Mouse (Mus musculus) gastrocnemius, postnatal 36 days (tissue): ENCODE data around the gene Zbtb42. TPM values are rescaled to one million over a fixed set of nuclear protein-coding genes. Genes with fewer than 3 reads are reported as not detected.

Experiments used
- DNase-seq, 2 experiments: peaks; one replicate each; pipeline ENCODE4 v3.0.0; 2022
- intact Hi-C: fragments of 180-260 bp; cut with DNase I; formaldehyde crosslinking; loops from one replicate; pipeline ENCODE4 v1.15.1; 2025
- total RNA-seq, 2 experiments: library from RNA; stranded (reverse); gene quantifications; 2 replicates each; pipeline ENCODE4 v1.2.3; 2021

Gene Zbtb42
- total RNA-seq, 2 experiments from 2014 or later = 0.79 to 1.1 TPM

DNA sequence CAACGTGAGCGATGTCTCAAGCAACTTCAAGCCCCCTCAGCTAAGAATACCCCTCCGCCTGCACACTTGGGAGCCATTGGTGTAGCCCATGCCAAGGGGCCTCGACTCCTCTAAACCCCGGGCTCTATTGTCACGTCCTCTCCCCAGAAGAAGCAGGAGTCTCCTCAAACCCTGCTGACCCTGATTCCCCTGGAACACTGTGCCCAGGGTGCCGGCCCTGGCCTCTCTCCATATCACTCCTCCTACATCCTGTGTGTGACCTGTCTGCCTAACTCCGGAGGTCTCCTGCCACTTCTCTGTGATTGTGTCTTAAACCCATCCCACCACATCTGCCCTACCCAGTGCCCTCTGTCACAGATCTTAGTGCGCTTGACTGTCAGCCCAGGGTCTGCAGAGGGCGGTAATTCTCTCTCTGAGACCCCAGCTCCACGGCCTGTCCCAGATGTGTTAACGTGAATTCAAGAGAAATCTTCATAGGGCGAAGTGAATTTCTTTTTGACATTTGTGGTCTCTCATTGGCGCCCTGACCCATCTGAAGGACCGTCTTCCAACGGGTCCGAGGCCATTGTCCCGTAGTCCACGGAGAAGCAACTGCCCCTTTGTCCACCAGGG, 579 bp upstream of the Zbtb42 start:
- intact Hi-C loops = no loop called here
- no peak for DNase-seq

DNA sequence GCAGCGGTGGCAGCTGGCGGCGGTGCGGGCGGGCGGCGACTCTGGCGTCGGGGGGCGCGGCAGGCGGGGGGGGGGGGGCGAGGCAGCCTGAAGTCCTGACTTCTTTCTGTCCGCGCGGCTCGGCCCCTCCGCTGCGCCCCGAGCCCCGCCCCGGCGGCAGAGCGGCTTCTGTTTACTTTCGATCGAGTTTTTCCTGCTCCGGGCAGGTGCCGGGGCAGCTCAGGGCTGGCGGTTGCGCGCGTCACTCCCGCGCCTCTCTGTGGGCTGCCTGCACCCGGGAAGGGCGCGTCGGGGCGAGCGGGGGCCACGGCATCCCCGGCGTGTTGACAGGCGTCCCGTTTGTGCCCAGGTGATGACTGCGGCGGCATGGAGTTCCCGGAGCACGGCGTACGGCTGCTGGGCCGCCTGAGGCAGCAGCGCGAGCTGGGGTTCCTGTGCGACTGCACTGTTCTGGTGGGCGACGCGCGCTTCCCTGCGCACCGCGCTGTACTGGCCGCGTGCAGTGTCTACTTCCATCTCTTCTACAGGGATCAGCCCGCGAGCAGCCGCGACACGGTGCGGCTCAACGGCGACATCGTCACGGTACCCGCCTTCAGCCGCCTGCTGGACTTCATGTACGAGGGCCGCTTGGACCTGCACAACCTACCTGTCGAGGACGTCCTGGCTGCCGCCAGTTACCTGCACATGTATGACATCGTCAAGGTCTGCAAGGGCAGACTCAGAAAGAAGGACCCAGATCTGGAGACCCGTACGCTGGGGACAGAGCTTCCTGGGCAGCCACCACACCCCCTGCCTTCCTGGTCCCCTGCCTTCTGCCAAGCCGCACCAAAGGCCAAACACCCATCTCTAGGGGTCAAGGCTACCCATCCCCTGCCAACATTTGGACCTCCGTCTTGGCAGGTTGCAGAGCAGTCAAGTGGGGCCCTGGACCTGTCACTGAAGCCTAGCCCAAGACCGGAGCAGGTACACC, 684 bp downstream of the Zbtb42 start:
- intact Hi-C loops = no loop called here
- no peak for DNase-seq

DNA sequence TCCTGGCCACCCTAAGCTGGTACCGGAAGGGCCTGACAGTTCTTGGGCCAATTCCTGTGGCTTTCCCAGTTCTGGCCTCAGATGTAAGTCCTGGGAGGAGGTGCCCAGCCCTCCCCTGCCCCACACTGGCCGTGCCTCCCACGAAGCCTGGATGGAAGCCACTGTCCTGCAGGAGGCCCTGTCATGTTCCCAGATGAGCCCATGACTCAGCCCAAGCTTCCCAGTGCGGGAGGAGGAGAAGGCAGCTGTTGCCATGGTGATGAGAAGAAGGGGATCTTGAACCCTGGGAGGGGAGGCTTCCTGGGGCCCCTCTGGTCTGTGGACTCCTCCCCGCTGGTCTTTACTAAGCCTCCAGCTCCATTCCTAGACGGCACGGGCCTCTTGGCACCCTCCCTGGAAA, 4.7 kb downstream of the Zbtb42 start:
- no peak for DNase-seq
- intact Hi-C loops = no loop called here

DNA sequence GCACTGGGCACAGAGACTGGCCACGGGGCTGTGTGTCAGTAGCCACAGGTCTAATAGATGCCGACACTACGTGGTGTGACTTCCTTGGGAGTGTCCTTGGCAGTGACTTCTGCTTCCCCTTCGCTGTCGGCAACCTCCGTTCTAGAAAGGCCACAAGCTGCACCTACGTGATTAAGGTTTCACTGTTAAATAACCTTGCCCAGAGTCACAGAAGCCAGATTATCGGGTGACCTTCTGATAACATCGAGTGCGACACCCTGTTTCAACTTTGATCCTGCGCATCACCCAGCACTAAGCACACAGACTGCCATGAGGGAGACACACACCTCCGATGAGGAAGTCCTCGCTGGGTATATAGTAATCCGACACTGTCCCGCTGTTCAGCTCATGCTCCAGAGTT, 9.8 kb downstream of the Zbtb42 start:
- DNase-seq = no peak
- intact Hi-C loops = no loop called here

DNA sequence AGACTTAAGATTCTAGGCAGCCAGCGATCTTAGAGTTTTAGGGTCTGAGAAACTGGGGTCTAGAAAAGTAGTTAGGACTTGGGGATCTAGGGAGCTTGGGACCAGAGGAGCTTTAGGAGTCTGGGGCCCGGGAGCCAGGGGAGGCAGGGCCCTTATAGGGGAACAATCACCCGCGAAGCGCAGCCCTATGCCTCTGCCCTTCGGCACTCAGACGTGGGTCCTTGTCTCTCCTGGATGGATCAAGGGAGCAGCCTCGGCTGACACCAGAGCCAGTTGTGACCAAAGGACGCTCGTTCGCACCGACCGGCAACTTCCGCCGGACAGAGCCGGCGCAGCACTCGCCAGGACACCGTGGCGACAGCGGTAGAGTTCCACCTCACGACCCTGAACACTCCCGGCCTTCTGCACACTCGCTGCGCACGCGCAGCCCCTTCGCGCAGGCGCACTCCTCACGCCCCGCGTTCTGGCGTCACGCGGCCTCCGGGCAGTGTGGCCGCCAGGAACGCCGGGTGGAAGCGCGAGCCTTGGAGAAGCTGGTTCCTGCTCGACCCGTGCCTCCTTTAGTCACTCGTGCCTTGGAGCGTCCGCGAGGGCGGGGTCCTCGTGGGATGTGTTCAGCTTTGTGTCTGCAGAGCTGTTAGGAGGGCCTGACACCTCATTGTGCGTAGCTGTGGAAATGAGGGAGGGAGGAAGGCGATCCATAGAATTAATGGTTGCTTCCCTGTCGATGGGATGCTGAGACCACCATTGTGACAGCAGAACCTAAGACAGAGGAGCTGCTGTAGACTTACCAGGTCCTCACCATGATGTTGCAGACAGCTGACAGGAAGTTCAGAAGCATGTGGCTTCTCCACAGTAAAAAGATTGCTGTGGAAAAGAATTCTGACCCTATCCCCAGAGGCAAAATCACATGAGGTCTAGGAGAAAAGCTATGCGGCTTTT, 14.8 kb downstream of the Zbtb42 start:
- peak; percentile 91 to 94 for DNase-seq
- intact Hi-C loops = no loop called here

DNA sequence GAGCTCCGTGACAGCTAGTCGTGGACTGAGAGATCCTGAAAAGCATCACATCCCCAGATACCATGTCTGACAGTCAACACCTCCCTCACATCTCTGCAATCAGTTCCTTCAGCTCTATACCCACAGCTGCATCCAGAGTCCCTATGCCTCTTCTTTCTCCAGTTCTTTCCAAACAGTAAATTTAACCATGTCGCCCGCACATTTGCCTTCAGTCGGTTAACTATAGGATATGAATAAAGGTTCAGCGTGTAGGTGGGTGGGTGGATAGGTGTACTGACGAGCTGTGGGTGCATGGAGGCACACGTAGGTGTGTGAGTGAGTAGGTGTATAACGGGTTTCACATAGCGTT, 15.5 kb downstream of the Zbtb42 start:
- DNase-seq = no peak
- intact Hi-C loops = no loop called here

DNA sequence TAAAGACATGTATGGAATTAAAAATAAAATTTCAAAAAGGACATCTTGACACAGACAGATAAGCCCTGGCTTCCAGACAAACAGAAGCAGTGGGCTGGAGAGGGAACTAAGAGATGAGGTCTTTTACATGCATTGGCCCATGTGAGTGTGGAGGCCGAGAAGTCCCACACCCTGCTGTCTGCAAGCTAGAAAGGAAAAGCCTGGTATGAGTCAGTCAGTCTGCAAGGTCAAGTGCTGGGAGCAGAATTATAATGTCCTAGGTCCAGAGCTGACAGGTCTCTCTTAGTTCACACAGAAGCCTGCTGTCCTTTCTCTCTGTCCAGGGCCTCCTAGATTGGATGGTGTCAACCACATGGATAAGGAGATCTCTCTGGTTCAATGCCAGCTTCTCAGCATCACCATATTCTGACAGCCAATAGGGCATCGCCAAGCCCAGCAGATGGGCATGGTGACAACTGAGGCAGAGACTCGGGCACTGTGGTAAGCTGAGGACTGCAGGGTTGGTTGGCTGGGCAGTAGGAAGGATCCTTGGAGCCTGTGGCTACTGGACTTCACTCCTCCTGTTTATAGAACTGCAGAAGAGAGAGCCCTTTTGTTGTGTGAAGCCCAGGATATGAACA, 18.3 kb downstream of the Zbtb42 start:
- DNase-seq = no peak
- intact Hi-C loops = no loop called here

DNA sequence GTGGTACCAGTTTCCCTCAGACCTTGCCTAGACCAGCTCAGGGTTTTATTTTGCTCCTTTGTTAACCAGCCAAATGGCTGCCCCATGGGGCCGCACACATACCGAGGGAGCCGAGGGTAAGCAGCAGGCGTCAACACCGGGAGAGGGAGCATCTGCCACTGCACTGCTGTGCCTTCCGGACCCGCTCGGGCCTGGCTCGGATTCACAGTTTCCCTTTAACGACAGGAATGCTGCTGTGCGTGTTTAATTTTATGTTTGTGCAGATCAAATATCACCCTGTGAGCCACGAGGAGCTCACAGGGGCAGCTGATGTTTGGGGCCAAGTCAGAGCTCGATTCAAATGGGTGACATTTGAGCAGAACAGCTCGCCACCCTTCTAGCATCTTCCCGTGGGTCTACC, 21.9 kb downstream of the Zbtb42 start:
- intact Hi-C loops = no loop called here

DNA sequence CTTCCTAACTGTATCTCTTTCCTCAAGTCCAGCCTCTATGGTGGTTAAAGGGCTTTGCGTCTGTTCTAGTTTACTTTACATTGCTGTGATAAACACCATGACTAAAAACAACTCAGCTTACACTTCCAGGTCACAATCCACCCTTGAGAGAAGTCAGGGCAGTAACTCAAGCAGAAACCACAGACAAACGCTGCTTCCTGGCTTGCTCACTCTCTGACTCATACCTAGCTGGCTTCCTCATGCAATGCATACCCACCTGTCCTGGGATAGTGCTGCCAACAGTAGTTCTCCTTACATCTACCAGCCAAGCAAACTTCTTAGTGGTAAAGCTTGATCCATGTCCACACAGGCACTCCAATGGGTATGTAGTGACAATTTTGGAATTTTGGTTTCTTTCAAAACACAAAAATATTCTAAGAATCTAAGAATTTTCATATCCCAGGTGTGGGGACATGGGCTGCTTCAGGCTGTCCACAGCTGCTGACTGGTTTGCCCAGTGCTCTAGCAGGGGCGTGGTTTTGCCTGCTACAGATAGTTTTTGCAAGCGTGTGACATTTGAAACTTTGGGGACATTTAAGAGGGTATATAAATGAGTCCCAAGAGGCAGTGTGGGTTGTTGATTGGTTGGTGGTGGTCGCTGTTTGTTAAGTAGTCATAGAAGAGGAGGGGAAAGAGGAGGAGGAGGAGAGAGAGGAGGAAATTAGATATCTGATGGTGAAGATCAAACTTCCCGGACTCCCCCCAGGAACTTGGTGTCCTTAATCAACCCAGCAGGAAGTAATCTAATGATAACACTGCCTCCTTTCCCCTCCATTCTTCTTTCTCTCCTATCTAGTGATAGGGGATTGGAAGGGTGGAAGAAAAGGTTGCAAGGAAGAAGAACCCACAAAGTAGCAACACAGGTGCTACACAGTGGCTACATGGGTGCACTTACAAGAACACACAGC, 24.0 kb downstream of the Zbtb42 start:
- intact Hi-C loops = no loop called here
- DNase-seq = no peak

More for the DNA sequence above, 21.9 kb downstream of the Zbtb42 start:
- DNase-seq = no peak

DNA sequence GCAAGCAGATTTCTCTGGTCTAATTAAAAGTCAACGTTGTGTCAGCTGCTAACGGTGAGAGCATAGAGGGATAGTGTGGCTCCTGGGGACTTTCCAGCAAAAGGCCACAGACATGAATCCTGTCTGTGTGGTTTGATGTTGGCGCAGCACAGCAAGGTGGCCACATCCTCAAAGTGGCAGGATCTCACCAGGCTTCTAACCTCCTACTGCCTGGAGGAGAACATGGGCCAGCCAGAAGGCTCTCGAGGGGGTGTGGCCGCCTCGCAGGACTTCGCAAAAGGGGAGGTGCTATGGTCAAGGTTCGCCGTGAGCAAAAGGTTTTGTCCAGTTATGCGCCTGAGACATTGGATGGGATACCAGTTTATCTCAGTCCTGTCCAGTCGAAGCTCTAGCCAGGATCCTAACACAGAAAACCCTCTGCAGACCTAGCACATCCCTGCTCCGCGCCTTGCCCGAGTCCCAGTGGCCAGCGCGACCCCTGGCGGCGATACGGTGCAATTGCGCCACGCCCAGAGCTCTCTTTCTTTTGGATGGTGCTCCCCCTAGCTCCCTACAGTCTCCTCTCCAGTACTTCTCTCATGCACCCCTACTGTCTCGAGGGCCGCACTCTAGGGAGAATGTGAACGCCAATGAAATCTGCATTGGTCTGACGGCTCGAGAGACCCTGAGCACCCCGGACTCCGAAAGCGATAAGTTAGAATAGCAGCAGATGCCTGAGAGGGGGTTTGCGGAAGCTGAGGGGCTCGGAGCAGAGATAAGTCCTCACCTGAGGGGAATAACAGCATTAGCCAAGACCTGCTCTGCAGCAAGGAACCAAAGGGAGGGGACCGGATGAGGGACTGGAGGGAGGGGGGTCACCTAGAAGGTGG, 28.3 kb downstream of the Zbtb42 start:
- peak; percentile 86 to 88 for DNase-seq
- intact Hi-C loops = loop anchor here (2.0 kb wide), 1 partner anchor 50 kb away; no protein-coding TSS in a partner anchor

DNA sequence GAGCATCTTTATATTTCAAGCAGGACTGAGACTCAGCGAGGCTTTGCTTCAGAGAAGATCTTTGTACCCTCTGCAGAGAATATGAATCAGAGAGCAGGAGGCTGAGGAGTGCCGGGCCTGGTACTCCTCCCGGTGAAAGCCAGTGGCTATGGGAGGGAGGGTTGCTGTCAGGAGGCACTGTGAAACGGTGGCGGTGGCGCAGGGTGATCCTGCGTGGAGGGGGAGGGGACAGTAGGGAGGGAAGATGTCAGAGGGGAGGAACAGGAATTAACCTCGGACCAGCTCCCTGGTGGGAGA, 28.9 kb downstream of the Zbtb42 start:
- DNase-seq = no peak
- intact Hi-C loops = loop anchor here (2.0 kb wide), 1 partner anchor 51 kb away; no protein-coding TSS in a partner anchor

DNA sequence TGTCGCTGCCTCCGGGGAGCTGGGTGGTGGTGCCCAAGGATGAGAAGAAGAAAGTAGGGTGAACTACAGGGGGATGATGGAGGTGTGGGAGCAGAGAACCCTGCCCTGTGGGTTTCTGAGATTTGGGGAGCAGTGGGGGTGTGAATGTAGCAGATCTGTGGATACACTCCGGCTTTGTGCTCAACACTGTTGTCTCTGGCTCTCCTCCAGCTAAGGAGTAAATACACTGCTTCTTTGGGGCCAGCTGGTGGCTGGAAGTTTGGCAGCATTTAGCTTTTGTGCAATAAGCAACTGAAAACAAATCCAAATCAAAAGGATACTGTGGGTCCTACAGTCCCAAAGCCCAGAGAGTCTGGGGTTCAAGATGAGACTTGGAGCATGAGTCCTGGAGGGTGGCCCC, 35.4 kb downstream of the Zbtb42 start:
- intact Hi-C loops = no loop called here

DNA sequence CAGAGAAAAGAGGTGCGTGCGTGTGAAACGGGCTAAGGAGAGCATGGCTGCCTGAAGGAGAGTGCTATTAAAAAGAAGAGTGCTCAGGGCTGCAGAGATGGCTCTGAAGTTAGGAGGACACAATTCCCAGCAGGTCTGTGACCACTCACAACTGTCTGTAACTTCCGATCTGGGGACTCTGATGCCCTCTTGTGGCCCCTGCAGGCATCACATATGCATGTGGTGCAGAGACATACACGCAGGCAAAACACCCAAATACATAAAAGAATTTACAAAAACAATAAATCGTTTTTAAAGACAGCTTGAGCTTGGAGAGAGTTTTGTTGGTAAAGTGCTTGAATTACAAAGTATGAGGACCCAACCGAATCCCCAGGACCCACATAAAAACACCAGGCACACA, 38.5 kb downstream of the Zbtb42 start:
- peak; percentile 30 to 46 for DNase-seq
- intact Hi-C loops = no loop called here

More for the DNA sequence above, 35.4 kb downstream of the Zbtb42 start:
- DNase-seq = no peak

DNA sequence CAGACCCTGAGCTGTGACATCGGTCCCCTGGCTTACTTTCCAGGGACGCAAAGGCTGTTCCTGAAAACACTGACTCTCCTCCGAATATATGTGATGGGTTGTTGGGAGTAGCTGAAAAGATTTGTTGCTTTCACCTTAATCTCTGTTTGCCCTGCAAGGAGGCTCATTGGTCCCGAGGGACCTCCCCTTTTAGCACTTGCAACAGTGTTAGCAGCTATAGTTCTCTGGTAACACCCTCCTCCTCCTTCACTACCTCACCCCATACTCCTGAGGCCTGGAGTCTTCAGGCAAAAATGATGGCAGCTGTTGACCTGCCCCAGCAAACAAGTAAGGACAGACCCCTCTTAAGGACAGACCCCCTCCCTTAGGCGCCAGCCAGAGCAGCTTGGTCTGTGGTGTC, 40.4 kb downstream of the Zbtb42 start:
- intact Hi-C loops = no loop called here
- DNase-seq = no peak

DNA sequence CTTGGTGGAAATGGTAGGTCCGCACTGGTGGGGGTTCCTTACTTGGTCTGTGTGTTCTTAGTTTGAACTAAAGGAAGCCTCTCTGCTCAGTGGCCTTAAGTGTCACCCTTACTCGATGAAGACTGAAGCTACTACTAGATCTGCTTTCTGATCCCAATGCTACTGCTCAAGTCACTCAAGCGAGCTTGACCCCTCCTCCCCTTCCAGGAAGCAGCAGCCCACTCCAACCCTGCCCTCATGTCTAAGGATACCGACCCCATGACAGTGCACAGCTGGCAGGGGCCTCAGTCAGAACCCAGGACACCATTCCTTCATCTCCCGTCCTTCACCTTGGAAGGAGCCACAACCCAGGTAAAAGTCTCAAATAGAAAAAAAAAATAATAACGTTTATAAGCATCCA, 41.6 kb downstream of the Zbtb42 start, which contains the start of gene Cep170b:
Gene Cep170b (plus strand): TSS at position 240 of the 400 bp plus-strand sequence.
- no peak for DNase-seq
- intact Hi-C loops = no loop called here

DNA sequence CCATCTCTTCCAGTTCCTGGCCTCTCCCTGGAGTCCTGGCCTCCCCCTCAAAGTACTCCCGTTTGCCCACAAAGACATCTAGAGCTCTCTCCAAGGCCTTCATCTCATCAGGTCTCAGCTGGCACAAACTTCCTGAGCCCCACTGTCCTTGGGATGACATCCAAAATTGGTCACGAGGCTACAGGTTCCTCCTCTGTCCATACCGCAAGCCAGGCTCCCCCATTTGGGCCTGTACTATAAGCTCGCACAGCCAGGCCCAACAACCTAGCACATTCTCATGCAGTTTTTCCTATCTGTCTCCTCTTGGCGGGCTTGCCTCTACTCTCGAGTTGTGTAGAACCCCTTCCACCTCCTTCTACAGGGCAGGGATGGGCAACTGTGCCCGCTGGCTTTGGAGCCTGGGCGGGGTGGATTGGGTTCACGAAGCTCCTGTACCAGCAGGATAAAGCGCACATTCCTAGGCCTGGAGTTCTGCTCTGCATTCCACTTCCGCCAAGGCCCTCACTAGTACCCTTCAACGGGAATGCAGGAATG, 42.3 kb downstream of the Zbtb42 start:
- no peak for DNase-seq
- intact Hi-C loops = no loop called here

DNA sequence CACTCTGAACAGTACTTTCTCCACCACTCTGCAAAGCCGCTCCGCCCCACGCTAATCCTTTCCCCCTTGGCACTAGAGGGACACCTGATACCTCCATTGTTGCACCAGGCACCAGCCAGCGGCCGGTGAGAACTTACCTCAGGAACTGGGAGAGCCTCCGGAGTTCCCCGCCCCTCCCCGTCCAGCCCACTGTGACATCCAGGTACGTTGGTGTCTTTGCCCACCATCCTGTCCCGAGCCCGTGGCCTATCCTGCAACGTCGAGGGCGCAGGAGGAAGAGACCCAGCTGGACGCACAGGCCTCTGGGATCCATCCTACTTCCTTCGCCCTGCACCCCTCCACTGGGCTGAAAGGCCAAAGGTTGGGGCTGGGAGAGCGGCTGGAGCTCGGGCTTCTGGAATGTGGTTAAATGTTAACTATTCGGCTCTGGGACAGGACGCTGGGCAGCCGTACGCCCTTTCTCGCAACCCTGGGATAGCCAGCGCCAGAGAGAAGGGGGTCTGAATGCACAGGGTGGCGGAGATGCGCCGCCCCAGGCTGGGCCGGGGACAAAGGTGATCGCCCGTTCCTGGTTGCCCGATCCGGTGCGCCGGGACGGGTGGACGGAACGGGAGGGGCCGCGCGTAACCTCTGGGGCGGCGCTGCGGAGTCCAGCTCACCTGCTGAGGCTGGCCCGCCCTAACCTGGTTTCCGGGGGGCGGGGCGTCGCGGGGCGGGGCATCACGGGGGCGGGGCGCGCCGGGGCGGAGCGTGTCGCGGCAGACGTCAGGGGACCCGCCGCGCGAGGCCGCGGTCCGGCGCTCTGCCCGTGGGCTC, 43.0 kb downstream of the Zbtb42 start:
- no peak for DNase-seq
- intact Hi-C loops = no loop called here
